Mouse (Mus musculus): ENCODE results near the gene Cldn4.

DNA sequence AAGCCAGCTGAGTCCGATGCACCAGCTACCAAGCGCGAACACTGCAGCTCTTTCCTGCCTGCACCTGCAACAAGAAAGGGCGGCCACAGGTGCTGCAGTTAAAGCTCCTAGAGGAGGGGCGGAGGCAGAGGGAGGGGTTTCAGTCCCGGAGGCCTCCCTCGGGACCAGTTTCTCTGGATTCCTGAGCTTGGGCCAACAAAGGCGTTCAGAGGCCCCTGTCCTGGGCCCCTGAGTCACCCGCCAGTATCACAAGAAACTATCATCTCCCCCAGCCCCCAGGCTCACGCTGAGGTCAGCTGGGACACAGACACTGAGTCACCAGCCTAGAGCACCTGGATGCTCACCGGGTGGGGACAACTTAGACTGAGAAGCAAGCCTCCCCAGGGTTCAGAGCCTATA lies at the start of gene Cldn4:
- no peak for TF ChIP-seq CTCF (IDR thresholded peaks at IDR 0.05; ENCODE audit: control insufficient read depth, insufficient read depth, insufficient replicate concordance, low read depth, low read length)
- no peak for TF ChIP-seq POLR2A (IDR thresholded peaks at IDR 0.05; ENCODE audit: control insufficient read depth, low read depth, low read length)
